Mouse (Mus musculus): ENCODE measurements at regions not wholly inside any gene's neighbourhood (a gene's known extent, or its start where the extent isn't known, plus 50 kb on each side); places are given as distances from the start of the nearest gene placed in this dataset.

DNA sequence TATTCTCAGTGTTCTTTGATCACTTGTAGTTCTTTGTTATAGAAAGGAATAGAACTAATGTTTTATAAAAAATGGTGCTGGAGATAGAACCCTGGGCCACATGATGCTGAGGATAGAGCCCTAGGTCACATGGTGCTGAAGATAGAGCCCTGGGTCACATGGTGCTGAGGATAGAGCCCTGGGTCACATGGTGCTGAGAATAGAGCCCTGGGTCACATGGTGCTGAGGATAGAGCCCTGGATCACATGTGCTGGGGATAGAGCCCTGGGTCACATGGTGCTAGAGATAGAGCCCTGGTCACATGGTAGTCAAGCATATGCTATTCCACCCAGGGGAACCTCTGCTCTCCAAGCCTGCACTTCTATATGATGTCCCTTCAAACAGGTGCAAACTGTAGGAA is 337.5 kb upstream of the Adamts16 start:
- Histone ChIP-seq H3K36me3 (ENCODE audit: insufficient read depth, low read length) (no peaks in the 10 kb centered on the region), H3K9me3 (ENCODE audit: low read length) (no peaks in the 10 kb centered on the region), H3K4me3 (ENCODE audit: low read depth, low read length) (no peak overlapping the region), H3K4me2 (replicated peaks; ENCODE audit: low read depth, low read length) (no peak overlapping the region), H3K27ac (ENCODE audit: low read length) (no peak overlapping the region), H3K9ac (replicated peaks; ENCODE audit: low read depth) (no peak overlapping the region), H3K27me3 (replicated peaks; ENCODE audit: insufficient read depth, low read length) (no peaks in the 10 kb centered on the region), H3K4me1 (ENCODE audit: insufficient read depth, low read depth, low read length) (no peaks in the 10 kb centered on the region)
- DNase-seq (ENCODE audit: low spot score) (no peak), ATAC-seq (no peak)
- no peak for TF ChIP-seq EP300 (IDR thresholded peaks at IDR 0.05)
- no peak for TF ChIP-seq CTCF (IDR thresholded peaks at IDR 0.05)

DNA sequence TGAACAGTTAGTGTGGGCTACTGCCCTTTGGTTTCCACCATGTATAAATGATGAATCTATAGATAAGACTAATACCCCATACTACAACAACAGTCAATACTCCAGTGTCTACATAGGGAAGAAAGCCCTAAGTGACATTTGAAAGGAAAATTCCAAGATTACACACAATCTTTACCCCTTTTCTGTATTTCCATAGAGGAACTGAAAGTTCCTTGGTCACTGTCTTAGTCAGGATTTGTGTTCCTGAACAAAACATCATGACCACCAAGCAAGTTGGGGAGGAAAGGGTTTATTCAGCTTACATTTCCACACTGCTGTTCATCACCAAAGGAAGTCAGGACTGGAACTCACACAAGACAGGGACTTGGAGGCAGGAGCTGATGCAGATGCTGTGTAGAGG is 332.7 kb upstream of the Adamts16 start:
- Histone ChIP-seq H3K4me1 (ENCODE audit: insufficient read depth, low read depth, low read length) (no peaks in the 10 kb centered on the region), H3K4me2 (replicated peaks; ENCODE audit: low read depth, low read length) (no peak overlapping the region), H3K4me3 (ENCODE audit: low read depth, low read length) (no peak overlapping the region), H3K9ac (replicated peaks; ENCODE audit: low read depth) (no peak overlapping the region), H3K36me3 (ENCODE audit: insufficient read depth, low read length) (no peaks in the 10 kb centered on the region), H3K27ac (ENCODE audit: low read length) (no peak overlapping the region), H3K27me3 (replicated peaks; ENCODE audit: insufficient read depth, low read length) (no peaks in the 10 kb centered on the region), H3K9me3 (ENCODE audit: low read length) (no peaks in the 10 kb centered on the region)
- DNase-seq (ENCODE audit: low spot score) (no peak), ATAC-seq (no peak)
- TF ChIP-seq EP300 (IDR thresholded peaks at IDR 0.05) (no peak), CTCF (IDR thresholded peaks at IDR 0.05) (no peak)

DNA sequence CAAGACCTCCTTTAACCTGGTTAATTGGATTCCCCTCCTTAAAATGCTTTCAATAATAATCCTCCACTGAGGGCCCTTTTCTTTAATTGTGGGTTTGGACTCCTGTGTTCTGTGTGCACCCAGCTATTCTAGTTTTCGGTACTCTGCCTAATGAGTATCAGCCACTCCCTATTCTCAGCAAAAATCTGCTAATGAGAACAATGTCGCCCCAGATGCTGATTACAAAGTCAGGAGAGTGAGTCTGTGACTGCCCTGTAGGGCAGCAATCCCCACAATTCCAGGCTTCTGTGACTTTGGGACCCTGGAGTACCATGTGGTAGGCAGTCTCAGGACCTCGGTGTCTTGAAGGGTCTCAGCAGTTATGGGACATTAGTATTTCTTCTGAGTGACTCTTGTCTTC is 324.6 kb upstream of the Adamts16 start:
- no peak overlapping the region for H3K4me2 ChIP-seq (replicated peaks; ENCODE audit: low read depth, low read length)
- H3K9ac ChIP-seq (replicated peaks; ENCODE audit: low read depth): no peak overlapping the region
- H3K27ac ChIP-seq (ENCODE audit: low read length): no peak overlapping the region
- DNase-seq (ENCODE audit: low spot score): no peak
- H3K4me3 ChIP-seq (ENCODE audit: low read depth, low read length): no peak overlapping the region
- no peaks in the 10 kb centered on the region for H3K4me1 ChIP-seq (ENCODE audit: insufficient read depth, low read depth, low read length)
- 62% methylated on average over 3 of the region's 3 CpGs for WGBS
- no peaks in the 10 kb centered on the region for H3K27me3 ChIP-seq (replicated peaks; ENCODE audit: insufficient read depth, low read length)
- no peak for ATAC-seq
- TF ChIP-seq CTCF (IDR thresholded peaks at IDR 0.05) (no peak), EP300 (IDR thresholded peaks at IDR 0.05) (no peak)
- H3K36me3 ChIP-seq (ENCODE audit: insufficient read depth, low read length): no peaks in the 10 kb centered on the region
- H3K9me3 ChIP-seq (ENCODE audit: low read length): no peaks in the 10 kb centered on the region

DNA sequence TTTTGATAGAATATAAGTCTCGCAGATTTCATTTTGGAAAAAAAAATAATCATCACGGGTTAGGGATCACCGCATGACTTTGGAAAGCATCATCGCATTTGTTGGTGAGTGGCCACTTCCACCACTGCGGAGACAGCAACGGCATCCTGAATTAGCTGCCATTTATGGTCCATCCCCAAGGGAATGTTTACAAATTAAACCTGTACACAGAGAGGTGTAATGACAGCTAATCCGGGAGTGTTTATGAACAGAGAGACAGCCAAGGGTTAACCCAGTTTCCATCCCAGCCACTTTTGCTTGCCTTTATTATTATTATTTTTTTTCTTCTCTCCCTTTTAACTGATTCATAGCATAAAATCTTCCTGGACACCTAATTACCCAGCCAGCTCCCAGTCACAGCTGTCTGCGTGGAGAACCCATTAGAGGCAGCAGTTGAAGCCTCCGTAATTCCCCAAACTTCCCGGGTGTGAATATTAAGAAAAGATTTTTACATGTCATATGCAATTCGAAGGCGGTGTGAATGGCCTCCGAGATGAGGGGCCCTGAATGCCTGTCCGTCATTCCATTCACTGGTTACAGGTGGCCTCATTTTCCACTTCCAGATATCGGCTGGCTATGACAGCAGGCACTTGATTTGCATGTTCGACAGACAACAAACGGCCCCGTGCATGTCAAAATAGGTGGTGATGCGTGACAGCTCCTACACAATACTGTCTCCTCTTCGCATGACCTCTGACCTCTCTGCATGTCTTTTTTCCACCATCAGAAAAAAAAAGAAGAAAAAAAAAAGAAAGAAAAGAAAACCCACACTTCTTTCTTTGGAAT is 323.7 kb upstream of the Adamts16 start:
- TF ChIP-seq EP300 (IDR thresholded peaks at IDR 0.05) (no peak), CTCF (IDR thresholded peaks at IDR 0.05) (no peak)
- Histone ChIP-seq H3K4me1 (ENCODE audit: insufficient read depth, low read depth, low read length) (no peaks in the 10 kb centered on the region), H3K9me3 (ENCODE audit: low read length) (no peaks in the 10 kb centered on the region), H3K9ac (replicated peaks; ENCODE audit: low read depth) (no peak overlapping the region), H3K4me3 (ENCODE audit: low read depth, low read length) (no peak overlapping the region), H3K4me2 (replicated peaks; ENCODE audit: low read depth, low read length) (no peak overlapping the region), H3K27me3 (replicated peaks; ENCODE audit: insufficient read depth, low read length) (no peaks in the 10 kb centered on the region), H3K36me3 (ENCODE audit: insufficient read depth, low read length) (no peaks in the 10 kb centered on the region), H3K27ac (ENCODE audit: low read length) (no peak overlapping the region)
- WGBS: 64% methylated on average over 20 of the region's 20 CpGs
- ATAC-seq (no peak), DNase-seq (ENCODE audit: low spot score) (no peak)

DNA sequence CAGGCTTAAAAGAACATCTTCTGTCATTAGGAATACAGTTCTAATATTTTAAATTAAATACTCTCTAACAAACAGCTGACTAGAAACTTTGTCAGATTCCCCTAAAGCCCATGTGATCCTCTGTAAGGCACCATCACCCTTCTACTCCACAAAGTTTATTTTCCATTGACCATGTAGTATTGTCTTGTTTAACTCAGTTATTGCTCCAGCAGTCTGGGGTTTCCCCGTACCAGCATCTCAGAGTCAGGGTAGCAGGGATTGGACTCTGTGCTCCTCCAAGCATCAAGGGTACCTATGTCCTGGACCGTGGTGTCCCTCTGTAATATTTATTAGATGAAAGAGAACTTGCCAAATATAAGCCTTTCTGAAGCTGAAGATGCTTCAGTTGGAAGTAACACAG is 322.4 kb upstream of the Adamts16 start:
- Histone ChIP-seq H3K36me3 (ENCODE audit: insufficient read depth, low read length) (no peaks in the 10 kb centered on the region), H3K4me2 (replicated peaks; ENCODE audit: low read depth, low read length) (no peak overlapping the region), H3K9me3 (ENCODE audit: low read length) (no peaks in the 10 kb centered on the region), H3K27me3 (replicated peaks; ENCODE audit: insufficient read depth, low read length) (no peaks in the 10 kb centered on the region), H3K9ac (replicated peaks; ENCODE audit: low read depth) (no peak overlapping the region), H3K4me3 (ENCODE audit: low read depth, low read length) (no peak overlapping the region), H3K4me1 (ENCODE audit: insufficient read depth, low read depth, low read length) (no peaks in the 10 kb centered on the region), H3K27ac (ENCODE audit: low read length) (no peak overlapping the region)
- 86% methylated on average over 2 of the region's 2 CpGs for WGBS
- ATAC-seq (no peak), DNase-seq (ENCODE audit: low spot score) (no peak)
- TF ChIP-seq EP300 (IDR thresholded peaks at IDR 0.05) (no peak), CTCF (IDR thresholded peaks at IDR 0.05) (no peak)

DNA sequence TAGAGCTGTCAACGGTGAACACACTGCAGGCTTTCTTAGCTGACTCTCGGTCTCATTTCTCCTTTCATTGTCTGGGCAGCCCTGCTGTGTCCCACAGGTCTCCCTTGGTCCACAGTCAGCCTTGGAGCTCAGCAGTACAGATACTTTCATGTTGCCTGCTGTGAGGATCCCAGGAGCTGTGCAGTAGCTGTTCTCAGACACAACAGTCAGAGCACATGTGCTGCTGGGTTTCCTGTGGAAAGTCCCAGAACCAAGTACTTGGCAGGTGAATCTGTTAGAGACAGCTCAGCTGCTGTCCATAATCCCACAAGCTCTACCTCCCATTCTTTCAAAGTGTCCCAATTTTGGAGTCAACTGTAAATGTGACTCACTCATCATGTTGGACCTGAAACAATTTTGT is 321.3 kb upstream of the Adamts16 start:
- ATAC-seq (no peak), DNase-seq (ENCODE audit: low spot score) (no peak)
- H3K4me1 ChIP-seq (ENCODE audit: insufficient read depth, low read depth, low read length): no peaks in the 10 kb centered on the region
- WGBS: 77% methylated on average over 2 of the region's 2 CpGs
- no peak overlapping the region for H3K9ac ChIP-seq (replicated peaks; ENCODE audit: low read depth)
- no peak for TF ChIP-seq CTCF (IDR thresholded peaks at IDR 0.05)
- H3K36me3 ChIP-seq (ENCODE audit: insufficient read depth, low read length): no peaks in the 10 kb centered on the region
- H3K27ac ChIP-seq (ENCODE audit: low read length): no peak overlapping the region
- H3K27me3 ChIP-seq (replicated peaks; ENCODE audit: insufficient read depth, low read length): no peaks in the 10 kb centered on the region
- H3K4me3 ChIP-seq (ENCODE audit: low read depth, low read length): no peak overlapping the region
- no peaks in the 10 kb centered on the region for H3K9me3 ChIP-seq (ENCODE audit: low read length)
- H3K4me2 ChIP-seq (replicated peaks; ENCODE audit: low read depth, low read length): no peak overlapping the region
